Mouse (Mus musculus) kidney, postnatal 0 days (tissue): ENCODE measurements at regions not wholly inside any gene's neighbourhood (a gene's known extent, or its start where the extent isn't known, plus 50 kb on each side); places are given as distances from the start of the nearest gene placed in this dataset.

ENCODE experiments used
- ATAC-seq: fragments of 200-750 bp; cut with Nextera tagmentation; replicated peaks from 2 replicates; pipeline ENCODE4 v1.8.0; 2017; ENCODE audit warnings: low read depth, moderate number of reproducible peaks, moderate TSS enrichment, moderate library complexity; ENCODE audit not compliant: low FRiP score
- DNase-seq: peaks from one replicate; pipeline ENCODE4 v3.0.0-alpha.2; 2016; ENCODE audit warnings: low spot score
- H3K27ac ChIP-seq: fragments of 300-500 bp; sonication (generic); 2 replicates; pipeline ENCODE4 v1.5.1; 2014; ENCODE audit warnings: mild to moderate bottlenecking
- H3K27me3 ChIP-seq: fragments of 300-500 bp; sonication (generic); 2 replicates; pipeline ENCODE4 v1.6.1; 2014; ENCODE audit warnings: low read length, mixed read lengths; ENCODE audit not compliant: insufficient read depth
- H3K36me3 ChIP-seq: fragments of 300-500 bp; sonication (generic); 2 replicates; pipeline ENCODE4 v1.6.1; 2014; ENCODE audit warnings: low read length, mixed read lengths; ENCODE audit not compliant: insufficient read depth
- H3K4me1 ChIP-seq: fragments of 300-500 bp; sonication (generic); replicated peaks from 2 replicates; pipeline ENCODE4 v1.6.1; 2014; ENCODE audit warnings: antibody characterized with exemption, low read length, mixed read lengths; ENCODE audit not compliant: insufficient read depth
- H3K4me2 ChIP-seq: fragments of 300-500 bp; sonication (generic); 2 replicates; pipeline ENCODE4 v1.6.1; 2014; ENCODE audit warnings: mild to moderate bottlenecking, low read length, moderate library complexity, mixed read lengths
- H3K4me3 ChIP-seq: fragments of 300-500 bp; sonication (generic); replicated peaks from 2 replicates; pipeline ENCODE4 v1.5.1; 2014; ENCODE audit warnings: low read depth, low read length
- H3K9ac ChIP-seq: fragments of 300-500 bp; sonication (generic); 2 replicates; pipeline ENCODE4 v1.6.1; 2014; ENCODE audit warnings: low read depth, low read length
- H3K9me3 ChIP-seq: fragments of 300-500 bp; sonication (generic); replicated peaks from 2 replicates; pipeline ENCODE4 v1.6.1; 2016; ENCODE audit warnings: low read length, inconsistent platforms, mixed read lengths
- CTCF ChIP-seq: IDR thresholded peaks from 2 replicates; pipeline ENCODE4 v1.5.1; 2016; ENCODE audit warnings: antibody characterized with exemption, low read depth, mild to moderate bottlenecking, moderate library complexity
- WGBS: fragments of 180-500 bp; shearing (Covaris S2); extraction: QIAGEN DNeasy Blood & Tissue Kit; methylation state at CpG from one replicate; pipeline ENCODE4 v1.1.7; 2014; 5-methylcytosine and 5-hydroxymethylcytosine counted together

GRCm38 (mm10) chr13:97588085-97588484 is 172.3 kb downstream of the Gm10260 start:
- no peaks in the 10 kb centered on the region for H3K27me3 ChIP-seq
- WGBS, result 91% methylated on average over 1 of the region's 1 CpGs
- no peaks in the 10 kb centered on the region for H3K36me3 ChIP-seq
- no peak for TF ChIP-seq CTCF
- no peaks in the 10 kb centered on the region for H3K4me1 ChIP-seq
- no peak overlapping the region for H3K4me3 ChIP-seq
- H3K9me3 ChIP-seq, result no peaks in the 10 kb centered on the region
- ATAC-seq, result no peak
- no peak for DNase-seq
- no peak overlapping the region for H3K9ac ChIP-seq
- H3K4me2 ChIP-seq, result no peak overlapping the region
- H3K27ac ChIP-seq, result no peak overlapping the region

- 81% methylated on average over 1 of the region's 1 CpGs for WGBS
- H3K9ac ChIP-seq, result no peak overlapping the region
Observed at GRCm38 (mm10) chr13:97587088-97587487, 173.3 kb downstream of the Gm10260 start.

GRCm38 (mm10) chr13:97584045-97584444 is 176.4 kb downstream of the Gm10260 start:
- Histone ChIP-seq H3K4me3 (no peak overlapping the region), H3K9ac (no peak overlapping the region), H3K9me3 (no peaks in the 10 kb centered on the region), H3K27me3 (no peaks in the 10 kb centered on the region), H3K36me3 (no peaks in the 10 kb centered on the region), H3K4me2 (no peak overlapping the region), H3K4me1 (peaks cover 4% of the 10 kb centered on the region; the same call in 1 of the 2 replicates), H3K27ac (no peak overlapping the region)
- DNase-seq (no peak), ATAC-seq (no peak)
- TF ChIP-seq CTCF, result no peak
- 44% methylated on average over 4 of the region's 4 CpGs for WGBS

More at GRCm38 (mm10) chr13:97587088-97587487, 173.3 kb downstream of the Gm10260 start:
- TF ChIP-seq CTCF, result peak; percentile 38
- no peaks in the 10 kb centered on the region for H3K36me3 ChIP-seq
- H3K4me1 ChIP-seq, result no peaks in the 10 kb centered on the region
- ATAC-seq, result no peak
- no peak overlapping the region for H3K4me2 ChIP-seq
- no peaks in the 10 kb centered on the region for H3K27me3 ChIP-seq
- no peaks in the 10 kb centered on the region for H3K9me3 ChIP-seq
- H3K27ac ChIP-seq, result no peak overlapping the region
- no peak overlapping the region for H3K4me3 ChIP-seq
- DNase-seq, result no peak

- H3K9me3 ChIP-seq, result no peaks in the 10 kb centered on the region
- H3K36me3 ChIP-seq, result no peaks in the 10 kb centered on the region
- H3K4me2 ChIP-seq, result no peak overlapping the region
- DNase-seq (no peak), ATAC-seq (no peak)
- no peak overlapping the region for H3K27ac ChIP-seq
- no peaks in the 10 kb centered on the region for H3K27me3 ChIP-seq
- H3K4me3 ChIP-seq, result no peak overlapping the region
- TF ChIP-seq CTCF, result no peak
- peaks cover 9% of the 10 kb centered on the region; the same call in 1 of the 2 replicates for H3K4me1 ChIP-seq
- no peak overlapping the region for H3K9ac ChIP-seq
- WGBS, result 81% methylated on average over 4 of the region's 4 CpGs
Observed at GRCm38 (mm10) chr13:97581380-97581779, 179.1 kb downstream of the Gm10260 start.

GRCm38 (mm10) chr13:97580241-97580874 is 180.1 kb downstream of the Gm10260 start:
- H3K9me3 ChIP-seq, result no peaks in the 10 kb centered on the region
- H3K27ac ChIP-seq, result peak overlapping the region; percentile 50; the same call in 1 of the 2 replicates
- H3K9ac ChIP-seq, result no peak overlapping the region
- ATAC-seq (no peak), DNase-seq (peak; percentile 55)
- TF ChIP-seq CTCF, result no peak
- WGBS, result 34% methylated on average over 3 of the region's 3 CpGs
- H3K4me1 ChIP-seq, result peaks cover 9% of the 10 kb centered on the region; the same call in 1 of the 2 replicates
- no peaks in the 10 kb centered on the region for H3K36me3 ChIP-seq
- H3K27me3 ChIP-seq, result no peaks in the 10 kb centered on the region
- no peak overlapping the region for H3K4me3 ChIP-seq
- no peak overlapping the region for H3K4me2 ChIP-seq

GRCm38 (mm10) chr13:97578595-97578994 is 181.8 kb downstream of the Gm10260 start:
- Histone ChIP-seq H3K9ac (no peak overlapping the region), H3K27me3 (no peaks in the 10 kb centered on the region), H3K9me3 (no peaks in the 10 kb centered on the region), H3K4me2 (no peak overlapping the region), H3K4me3 (no peak overlapping the region), H3K27ac (no peak overlapping the region; the same call in 1 of the 2 replicates), H3K36me3 (no peaks in the 10 kb centered on the region), H3K4me1 (peaks cover 9% of the 10 kb centered on the region; the same call in 1 of the 2 replicates)
- WGBS, result 70% methylated on average over 5 of the region's 5 CpGs
- no peak for ATAC-seq
- no peak for TF ChIP-seq CTCF
- no peak for DNase-seq
